Mouse (Mus musculus): ENCODE results near the gene Fam20a.

DNA sequence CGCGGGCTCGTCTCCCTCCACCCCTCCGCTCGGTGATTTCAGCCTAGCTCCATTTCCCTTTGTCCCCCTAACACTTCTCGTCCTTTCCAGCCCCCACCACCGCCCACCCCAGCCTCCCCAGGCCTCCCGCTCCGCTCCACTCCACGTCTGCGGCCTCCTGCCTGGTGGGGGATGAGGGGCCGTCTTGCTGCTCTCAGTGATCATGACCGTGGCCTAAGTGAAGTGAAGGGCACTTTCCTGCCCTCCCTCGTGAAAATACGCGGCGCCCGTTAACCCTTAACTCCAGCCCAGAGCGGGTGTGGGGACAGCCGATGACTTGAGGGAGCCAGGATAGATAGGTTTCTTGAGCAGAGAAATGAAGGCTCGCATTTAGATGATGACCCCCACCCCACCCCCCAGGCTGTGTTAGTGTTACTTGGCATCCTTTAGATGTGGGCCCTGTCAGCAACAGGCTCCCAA is 70.5 kb downstream of the Fam20a start:
- no peak for TF ChIP-seq CTCF (conservative IDR thresholded peaks at IDR 0.05; ENCODE audit: low read length)
- no peak for TF ChIP-seq NANOG (IDR thresholded peaks at IDR 0.05; ENCODE audit: borderline replicate concordance, low read length)
- TF ChIP-seq POU5F1 (IDR thresholded peaks at IDR 0.05; ENCODE audit: borderline replicate concordance, low read length), result no peak

All from E14TG2a.4 (cell line).